Mouse (Mus musculus): ENCODE measurements around the gene Pxmp2.

DNA sequence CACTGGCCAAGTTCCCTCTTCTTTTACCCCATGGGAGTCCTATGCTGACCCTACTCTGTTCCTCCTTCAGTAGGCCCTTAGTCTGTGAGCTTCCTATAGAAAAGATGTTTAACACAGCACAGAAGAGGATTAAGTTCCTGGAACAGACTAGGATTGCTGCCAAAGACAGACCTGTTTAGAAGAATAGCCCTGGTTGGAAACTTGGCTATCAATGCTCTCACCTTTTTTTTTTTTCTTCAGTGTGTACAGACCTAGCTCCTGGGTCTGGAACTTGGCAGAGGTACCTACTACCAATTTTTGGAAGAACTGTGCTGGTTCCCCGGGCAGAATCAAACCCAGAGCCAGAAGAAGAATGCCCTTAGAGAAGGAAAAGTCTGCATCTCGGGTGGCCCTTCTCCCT, 9.6 kb downstream of the Pxmp2 start:
- no peak for TF ChIP-seq EP300 (IDR thresholded peaks at IDR 0.05; ENCODE audit: low read depth)
- TF ChIP-seq CTCF (IDR thresholded peaks at IDR 0.05; ENCODE audit: low read depth): no peak
